Mouse (Mus musculus) heart, embryonic 14.5 days (tissue): Measurements from ENCODE around the gene Nt5dc3. TPM values are rescaled to one million over a fixed set of nuclear protein-coding genes. Genes with fewer than 3 reads are reported as not detected.

Source experiments
- ATAC-seq: fragments of 200-750 bp; cut with Nextera tagmentation; 2 replicates; pipeline ENCODE4 v1.8.0; 2017; ENCODE audit warnings: low read depth, moderate TSS enrichment; ENCODE audit not compliant: insufficient number of reproducible peaks, insufficient read depth, low FRiP score
- H3K27ac ChIP-seq, 2 experiments: fragments of 200-500 bp in 1 of 2; fragments of 300-500 bp in 1 of 2; sonication (generic) in 1 of 2; replicated peaks in 1 of 2; 2 replicates each; pipeline ENCODE4 v1.5.1; 2012 to 2014; ENCODE audit warnings: low read depth in 2 of 2, low read length in 2 of 2, control low read depth in 1 of 2, mild to moderate bottlenecking in 1 of 2, mixed read lengths in 1 of 2; ENCODE audit not compliant: control insufficient read depth in 1 of 2, insufficient read depth in 1 of 2
- H3K27me3 ChIP-seq: fragments of 300-500 bp; sonication (generic); 2 replicates; pipeline ENCODE4 v1.6.1; 2014; ENCODE audit warnings: mild to moderate bottlenecking, low read length, control low read depth; ENCODE audit not compliant: control insufficient read depth, insufficient read depth
- H3K36me3 ChIP-seq: fragments of 300-500 bp; sonication (generic); 2 replicates; pipeline ENCODE4 v1.6.1; 2014; ENCODE audit warnings: mild to moderate bottlenecking, control low read depth, low read length, mixed read lengths; ENCODE audit not compliant: control insufficient read depth, insufficient read depth
- H3K4me1 ChIP-seq, 2 experiments: fragments of 200-500 bp in 1 of 2; fragments of 300-500 bp in 1 of 2; sonication (generic) in 1 of 2; 2 replicates each; pipeline ENCODE4 v1.6.1; 2012 to 2014; ENCODE audit warnings: low read length in 2 of 2, control low read depth in 1 of 2, mixed read lengths in 1 of 2; ENCODE audit not compliant: control insufficient read depth in 2 of 2, insufficient read depth in 2 of 2
- H3K4me2 ChIP-seq: fragments of 300-500 bp; sonication (generic); 2 replicates; pipeline ENCODE4 v1.6.1; 2014; ENCODE audit warnings: mild to moderate bottlenecking, low read length
- H3K4me3 ChIP-seq, 2 experiments: fragments of 200-500 bp in 1 of 2; fragments of 300-500 bp in 1 of 2; sonication (generic) in 1 of 2; 2 replicates each; pipeline ENCODE4 v1.5.1; 2012 to 2014; ENCODE audit warnings: low read length in 2 of 2, mild to moderate bottlenecking in 2 of 2, control low read depth in 1 of 2, low read depth in 1 of 2, moderate library complexity in 1 of 2; ENCODE audit not compliant: control insufficient read depth in 1 of 2, insufficient read depth in 1 of 2
- H3K9ac ChIP-seq: fragments of 300-500 bp; sonication (generic); 2 replicates; pipeline ENCODE4 v1.6.1; 2014; ENCODE audit warnings: mild to moderate bottlenecking, low read length
- H3K9me3 ChIP-seq: fragments of 300-500 bp; sonication (generic); 2 replicates; pipeline ENCODE4 v1.6.1; 2016; ENCODE audit warnings: low read length, control low read depth; ENCODE audit not compliant: control insufficient read depth
- WGBS: fragments of 180-500 bp; shearing (Covaris S2); extraction: QIAGEN DNeasy Blood & Tissue Kit; methylation state at CpG from one replicate; pipeline ENCODE4 v1.1.7; 2014; 5-methylcytosine and 5-hydroxymethylcytosine counted together
- polyA plus RNA-seq: library from polyadenylated mRNA; unstranded; fragments of >200 nt; fragmentation: Nextera tagmentation; extraction: Ambion mirVana; gene quantifications from 2 replicates; pipeline ENCODE4 v1.2.1, GENCODE M21; 2014

The Nt5dc3 gene
- 4.1 and 4.7 TPM in 2 replicates for polyA plus RNA-seq

- Histone ChIP-seq H3K36me3 (no peaks in the 10 kb centered on the region), H3K27ac (peak within 1 kb of the TSS; percentile 91 to 94), H3K27me3 (no peaks in the 10 kb centered on the region), H3K9me3 (no peaks in the 10 kb centered on the region), H3K9ac (peak within 1 kb of the TSS; percentile 90), H3K4me3 (peak within 1 kb of the TSS; percentile 81), H3K4me2 (peak within 1 kb of the TSS; percentile 94), H3K4me1 (peaks cover 17 to 40% of the 10 kb centered on the region in 2 experiments)
- peak; percentile 96 for ATAC-seq
- WGBS, result under 1% methylated on average over 44 of the region's 44 CpGs
Measured at GRCm38 (mm10) chr10:86778398-86779116, at the start of gene Nt5dc3. Gene Nt5dc3, plus strand, starts transcription at chr10:86779005.

DNA sequence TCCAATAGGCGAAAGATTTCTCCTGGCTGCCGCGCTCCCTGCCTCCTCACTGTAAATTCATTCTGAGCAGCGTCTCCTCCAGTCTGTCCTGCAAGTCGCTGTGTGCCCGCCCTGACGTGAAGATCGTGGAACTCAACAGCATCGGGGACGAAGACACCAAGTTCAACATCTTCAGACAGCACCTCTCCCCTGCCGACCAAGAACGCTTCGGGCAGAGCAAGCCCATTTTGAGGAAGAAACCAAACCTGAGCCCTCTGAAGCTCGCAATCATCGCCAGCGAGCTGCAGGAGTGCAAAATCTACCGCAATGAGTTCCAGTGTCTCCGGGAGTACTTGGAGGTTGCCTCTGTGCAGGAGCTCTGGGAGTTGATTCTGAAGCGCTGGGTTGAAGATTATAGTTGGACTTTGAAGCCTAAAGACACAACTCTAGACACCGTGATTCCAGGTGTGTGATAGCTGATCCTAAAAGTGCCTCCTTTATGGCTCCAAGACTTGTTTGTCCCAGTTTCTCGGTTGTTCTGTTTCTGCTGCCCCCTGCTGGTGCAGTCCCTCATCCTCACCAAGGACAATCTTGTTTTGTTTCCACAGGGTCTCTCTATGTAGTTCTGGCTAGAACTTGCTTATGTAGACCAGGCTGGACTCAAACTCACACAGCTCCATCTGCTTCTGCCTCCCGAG lies 47.8 kb upstream of the Nt5dc3 start:
- H3K9me3 ChIP-seq, result no peaks in the 10 kb centered on the region
- peaks cover 4 to 8% of the 10 kb centered on the region in 2 experiments for H3K4me1 ChIP-seq
- no peak overlapping the region for H3K27ac ChIP-seq
- no peak for ATAC-seq
- H3K9ac ChIP-seq, result peak overlapping the region; percentile 67
- H3K4me2 ChIP-seq, result peak overlapping the region; percentile 67
- no peaks in the 10 kb centered on the region for H3K27me3 ChIP-seq
- H3K4me3 ChIP-seq, result peak overlapping the region; percentile 42 to 61
- WGBS, result 5% methylated on average over 22 of the region's 22 CpGs
- no peaks in the 10 kb centered on the region for H3K36me3 ChIP-seq

- Histone ChIP-seq H3K4me1 (peaks cover 4 to 8% of the 10 kb centered on the region in 2 experiments), H3K9me3 (no peaks in the 10 kb centered on the region), H3K9ac (no peak overlapping the region), H3K36me3 (no peaks in the 10 kb centered on the region), H3K4me2 (no peak overlapping the region), H3K4me3 (no peak overlapping the region), H3K27me3 (no peaks in the 10 kb centered on the region), H3K27ac (no peak overlapping the region)
- no peak for ATAC-seq
- WGBS, result 50% methylated on average over 2 of the region's 2 CpGs
Measured at GRCm38 (mm10) chr10:86731500-86731863, 47.3 kb upstream of the Nt5dc3 start.

GRCm38 (mm10) chr10:86735036-86735435 lies 43.8 kb upstream of the Nt5dc3 start:
- Histone ChIP-seq H3K27me3 (no peaks in the 10 kb centered on the region), H3K9me3 (no peaks in the 10 kb centered on the region), H3K4me1 (no peaks in the 10 kb centered on the region), H3K27ac (no peak overlapping the region), H3K36me3 (no peaks in the 10 kb centered on the region), H3K9ac (no peak overlapping the region), H3K4me3 (no peak overlapping the region), H3K4me2 (no peak overlapping the region)
- 85% methylated on average over 4 of the region's 4 CpGs for WGBS
- no peak for ATAC-seq

- ATAC-seq, result no peak
- 75% methylated on average over 2 of the region's 2 CpGs for WGBS
- Histone ChIP-seq H3K4me2 (no peak overlapping the region), H3K36me3 (no peaks in the 10 kb centered on the region), H3K27me3 (no peaks in the 10 kb centered on the region), H3K9me3 (no peaks in the 10 kb centered on the region), H3K4me1 (no peaks in the 10 kb centered on the region), H3K27ac (no peak overlapping the region), H3K4me3 (no peak overlapping the region), H3K9ac (no peak overlapping the region)
Measured at GRCm38 (mm10) chr10:86742918-86743317, 35.9 kb upstream of the Nt5dc3 start.

DNA sequence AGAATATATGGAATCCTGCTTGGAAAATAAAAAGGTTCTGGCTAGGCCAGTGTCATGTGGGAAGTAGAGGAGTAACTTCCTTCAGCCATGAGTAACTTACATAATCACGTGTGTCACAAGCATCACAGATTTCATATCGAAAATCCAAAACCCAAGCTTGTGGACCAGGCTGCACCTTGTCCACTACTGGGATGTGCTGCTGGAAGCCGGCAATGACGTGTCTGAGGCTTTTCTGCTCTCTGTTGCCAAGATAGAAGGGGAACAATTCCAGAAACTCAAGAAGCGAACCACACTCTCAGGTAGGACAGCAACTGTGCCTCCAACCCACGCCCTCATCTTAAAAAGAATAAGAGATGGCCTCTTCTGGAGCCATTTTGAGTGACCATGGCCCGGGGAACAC lies 34.5 kb upstream of the Nt5dc3 start:
- Histone ChIP-seq H3K27me3 (no peaks in the 10 kb centered on the region), H3K9ac (no peak overlapping the region), H3K36me3 (no peaks in the 10 kb centered on the region), H3K9me3 (no peaks in the 10 kb centered on the region), H3K4me3 (no peak overlapping the region), H3K4me2 (no peak overlapping the region), H3K27ac (no peak overlapping the region), H3K4me1 (no peaks in the 10 kb centered on the region)
- no peak for ATAC-seq
- WGBS, result 84% methylated on average over 7 of the region's 7 CpGs

DNA sequence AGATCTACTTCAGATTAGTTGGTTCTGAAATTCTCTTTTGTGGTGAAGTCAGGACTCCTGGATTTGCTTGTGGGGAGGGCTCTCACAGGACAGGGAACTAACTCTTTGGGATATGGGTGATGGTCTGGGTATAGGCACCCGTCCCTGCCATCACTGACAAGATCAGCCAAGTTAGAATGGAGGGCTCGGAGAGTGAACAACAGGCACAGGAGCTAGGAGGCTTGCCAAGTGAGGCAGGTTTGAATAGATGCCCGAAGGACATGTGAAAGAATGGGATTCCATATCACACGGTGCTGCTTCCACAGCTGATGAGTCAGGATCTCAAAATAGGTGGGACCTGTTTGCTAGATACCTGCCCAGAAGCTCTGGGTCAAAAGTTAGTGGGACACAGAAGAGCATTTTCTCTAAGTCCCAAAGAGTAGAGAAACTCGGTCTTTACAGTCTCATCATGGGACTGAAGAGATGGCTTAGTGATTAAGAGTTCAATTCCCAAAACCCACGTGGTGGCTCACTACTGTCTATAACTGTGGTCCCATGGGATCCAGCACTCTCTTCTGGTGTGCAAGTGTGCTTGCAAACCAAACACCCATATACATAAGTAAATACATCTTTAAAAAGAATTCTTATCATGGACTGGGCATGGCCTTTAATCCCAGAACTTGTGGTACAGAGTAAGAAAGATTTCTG lies 22.8 kb upstream of the Nt5dc3 start:
- H3K36me3 ChIP-seq, result no peaks in the 10 kb centered on the region
- H3K9me3 ChIP-seq, result no peaks in the 10 kb centered on the region
- H3K4me3 ChIP-seq, result no peak overlapping the region
- no peak overlapping the region for H3K4me2 ChIP-seq
- 61% methylated on average over 6 of the region's 6 CpGs for WGBS
- no peak overlapping the region for H3K9ac ChIP-seq
- H3K27me3 ChIP-seq, result no peaks in the 10 kb centered on the region
- no peak overlapping the region for H3K27ac ChIP-seq
- no peaks in the 10 kb centered on the region for H3K4me1 ChIP-seq
- ATAC-seq, result no peak
